Mouse (Mus musculus): Measurements from ENCODE around the gene Pde6h. TPM values are rescaled to one million over a fixed set of nuclear protein-coding genes. Genes with fewer than 3 reads are reported as not detected.
"Not testable (repeated sequence)": the region's sequence is repeated elsewhere in the genome, so short reads cannot be mapped to it uniquely, and the experiment has no call there.

Pde6h gene
- total RNA-seq (2014; rRNA removed), result not detected in 2 replicates
- polyA plus RNA-seq (2015; fragmentation: Nextera tagmentation; extraction: Ambion mirVana), result 0.76 and 1.3 TPM in 2 replicates

DNA sequence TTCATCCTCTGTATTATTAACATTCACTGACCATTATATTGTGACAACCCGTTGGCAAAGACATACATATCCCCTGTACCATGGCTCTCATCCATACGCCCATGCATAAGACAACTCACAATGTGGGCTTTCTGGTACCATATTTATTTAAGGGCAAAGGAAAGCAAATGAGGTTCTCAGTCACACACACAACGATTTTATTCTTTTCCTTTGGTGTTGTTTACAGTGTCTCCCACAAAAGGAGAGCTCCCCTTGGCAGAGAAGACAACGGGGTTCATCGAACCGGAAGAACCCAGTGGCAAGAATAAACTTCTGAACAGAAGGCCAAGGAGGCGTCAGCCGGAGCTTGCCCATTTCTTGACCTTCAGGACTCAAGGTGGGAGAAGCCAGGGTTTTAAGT is at the start of gene Pde6h:
Gene Pde6h, plus strand, starts transcription at position 301 of the 400 bp plus-strand sequence.
- Histone ChIP-seq H3K27me3 (ENCODE audit: insufficient read depth, low read length) (no peaks in the 10 kb centered on the region), H3K27ac (no peak within 1 kb of the TSS), H3K36me3 (ENCODE audit: insufficient read depth, low read length) (no peaks in the 10 kb centered on the region), H3K4me1 (ENCODE audit: insufficient read depth, low read length) (no peaks in the 10 kb centered on the region), H3K9me3 (ENCODE audit: low read length) (no peaks in the 10 kb centered on the region), H3K4me2 (ENCODE audit: low read depth, low read length) (no peak within 1 kb of the TSS), H3K9ac (replicated peaks; ENCODE audit: low read length) (no peak within 1 kb of the TSS), H3K4me3 (ENCODE audit: low read length) (no peak within 1 kb of the TSS)
- ATAC-seq, result no peak
- TF ChIP-seq CTCF (IDR thresholded peaks at IDR 0.05; ENCODE audit: low read depth), result no peak
- WGBS, result 80% methylated on average over 8 of the region's 8 CpGs
- DNase-seq (ENCODE audit: low spot score), result no peak

- Histone ChIP-seq H3K9ac (replicated peaks; ENCODE audit: low read length) (no peak overlapping the region), H3K36me3 (ENCODE audit: insufficient read depth, low read length) (no peaks in the 10 kb centered on the region)
- peak; percentile 42 for DNase-seq (ENCODE audit: low spot score)
These were observed 49.0 kb upstream of the Pde6h start for GRCm38 (mm10) chr6:136874599-136874998.

GRCm38 (mm10) chr6:136875670-136876069 is 48.0 kb upstream of the Pde6h start, which contains the start of gene Mgp:
Mgp (minus strand) TSS chr6:136875823.
- WGBS, result 50% methylated on average over 9 of the region's 9 CpGs
- DNase-seq (ENCODE audit: low spot score) (no peak), ATAC-seq (no peak)
- Histone ChIP-seq H3K27ac (no peak within 1 kb of the TSS), H3K9ac (replicated peaks; ENCODE audit: low read length) (no peak within 1 kb of the TSS), H3K27me3 (ENCODE audit: insufficient read depth, low read length) (no peaks in the 10 kb centered on the region), H3K4me2 (ENCODE audit: low read depth, low read length) (0 out of 2 replicates have a peak within 1 kb of the TSS, but pooled peaks have one; percentile 5), H3K4me3 (ENCODE audit: low read length) (no peak within 1 kb of the TSS), H3K36me3 (ENCODE audit: insufficient read depth, low read length) (no peaks in the 10 kb centered on the region), H3K4me1 (ENCODE audit: insufficient read depth, low read length) (no peaks in the 10 kb centered on the region), H3K9me3 (ENCODE audit: low read length) (no peaks in the 10 kb centered on the region)
- TF ChIP-seq CTCF (IDR thresholded peaks at IDR 0.05; ENCODE audit: low read depth), result no peak

More at GRCm38 (mm10) chr6:136874599-136874998, 49.0 kb upstream of the Pde6h start:
- WGBS, result 29% methylated on average over 8 of the region's 8 CpGs
- Histone ChIP-seq H3K9me3 (ENCODE audit: low read length) (no peaks in the 10 kb centered on the region), H3K27ac (no peak overlapping the region), H3K4me1 (ENCODE audit: insufficient read depth, low read length) (no peaks in the 10 kb centered on the region), H3K4me2 (ENCODE audit: low read depth, low read length) (0 out of 2 replicates have a peak overlapping the region, but pooled peaks have one; percentile 5), H3K27me3 (ENCODE audit: insufficient read depth, low read length) (no peaks in the 10 kb centered on the region), H3K4me3 (ENCODE audit: low read length) (no peak overlapping the region)
- no peak for ATAC-seq
- no peak for TF ChIP-seq CTCF (IDR thresholded peaks at IDR 0.05; ENCODE audit: low read depth)

GRCm38 (mm10) chr6:136881678-136882077 is 42.0 kb upstream of the Pde6h start:
- ATAC-seq (no peak), DNase-seq (ENCODE audit: low spot score) (no peak)
- H3K36me3 ChIP-seq (ENCODE audit: insufficient read depth, low read length), result no peaks in the 10 kb centered on the region
- H3K4me3 ChIP-seq (ENCODE audit: low read length), result no peak overlapping the region
- WGBS, result 77% methylated on average over 8 of the region's 8 CpGs
- H3K9me3 ChIP-seq (ENCODE audit: low read length), result no peaks in the 10 kb centered on the region
- no peak for TF ChIP-seq CTCF (IDR thresholded peaks at IDR 0.05; ENCODE audit: low read depth)
- no peak overlapping the region for H3K4me2 ChIP-seq (ENCODE audit: low read depth, low read length)
- H3K4me1 ChIP-seq (ENCODE audit: insufficient read depth, low read length), result no peaks in the 10 kb centered on the region
- H3K9ac ChIP-seq (replicated peaks; ENCODE audit: low read length), result no peak overlapping the region
- H3K27ac ChIP-seq, result no peak overlapping the region
- H3K27me3 ChIP-seq (ENCODE audit: insufficient read depth, low read length), result no peaks in the 10 kb centered on the region

DNA sequence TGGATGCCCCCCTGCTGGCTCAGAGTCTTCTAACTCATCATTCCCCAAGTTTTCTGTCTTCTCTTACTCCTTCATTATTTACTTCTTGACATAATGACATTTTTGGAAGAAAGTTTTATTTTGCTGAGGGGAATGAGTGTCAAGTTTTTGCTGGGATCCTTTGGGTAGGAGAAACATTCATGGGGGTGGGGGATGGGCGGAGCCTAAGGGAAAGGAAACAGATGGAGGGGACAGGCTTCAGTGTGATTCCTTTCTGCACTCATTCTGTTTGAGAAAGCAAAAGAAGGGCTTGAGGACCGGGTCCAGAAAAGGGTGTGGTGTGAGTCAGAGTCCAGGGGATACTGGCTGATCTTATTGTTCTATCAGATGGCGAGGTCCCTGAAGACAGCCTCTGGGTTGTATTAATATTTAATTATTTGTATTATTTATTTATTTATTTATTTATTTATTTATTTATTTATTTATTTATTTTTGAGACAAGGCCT is 40.2 kb upstream of the Pde6h start:
- Histone ChIP-seq H3K4me2 (ENCODE audit: low read depth, low read length) (no peak overlapping the region), H3K4me1 (ENCODE audit: insufficient read depth, low read length) (no peaks in the 10 kb centered on the region), H3K27ac (no peak overlapping the region), H3K27me3 (ENCODE audit: insufficient read depth, low read length) (no peaks in the 10 kb centered on the region), H3K4me3 (ENCODE audit: low read length) (no peak overlapping the region), H3K9me3 (ENCODE audit: low read length) (no peaks in the 10 kb centered on the region), H3K9ac (replicated peaks; ENCODE audit: low read length) (no peak overlapping the region), H3K36me3 (ENCODE audit: insufficient read depth, low read length) (no peaks in the 10 kb centered on the region)
- no peak for ATAC-seq
- DNase-seq (ENCODE audit: low spot score), result no peak
- 82% methylated on average over 3 of the region's 3 CpGs for WGBS
- no peak for TF ChIP-seq CTCF (IDR thresholded peaks at IDR 0.05; ENCODE audit: low read depth)

- H3K36me3 ChIP-seq (ENCODE audit: insufficient read depth, low read length), result no peaks in the 10 kb centered on the region
- no peaks in the 10 kb centered on the region for H3K4me1 ChIP-seq (ENCODE audit: insufficient read depth, low read length)
- no peak overlapping the region for H3K4me3 ChIP-seq (ENCODE audit: low read length)
- H3K27ac ChIP-seq, result no peak overlapping the region
- DNase-seq (ENCODE audit: low spot score) (no peak), ATAC-seq (no peak)
- no peaks in the 10 kb centered on the region for H3K27me3 ChIP-seq (ENCODE audit: insufficient read depth, low read length)
- TF ChIP-seq CTCF (IDR thresholded peaks at IDR 0.05; ENCODE audit: low read depth), result no peak
- no peaks in the 10 kb centered on the region for H3K9me3 ChIP-seq (ENCODE audit: low read length)
- 91% methylated on average over 6 of the region's 6 CpGs for WGBS
- H3K9ac ChIP-seq (replicated peaks; ENCODE audit: low read length), result no peak overlapping the region
- no peak overlapping the region for H3K4me2 ChIP-seq (ENCODE audit: low read depth, low read length)
These were observed 39.7 kb upstream of the Pde6h start for GRCm38 (mm10) chr6:136883961-136884360.

DNA sequence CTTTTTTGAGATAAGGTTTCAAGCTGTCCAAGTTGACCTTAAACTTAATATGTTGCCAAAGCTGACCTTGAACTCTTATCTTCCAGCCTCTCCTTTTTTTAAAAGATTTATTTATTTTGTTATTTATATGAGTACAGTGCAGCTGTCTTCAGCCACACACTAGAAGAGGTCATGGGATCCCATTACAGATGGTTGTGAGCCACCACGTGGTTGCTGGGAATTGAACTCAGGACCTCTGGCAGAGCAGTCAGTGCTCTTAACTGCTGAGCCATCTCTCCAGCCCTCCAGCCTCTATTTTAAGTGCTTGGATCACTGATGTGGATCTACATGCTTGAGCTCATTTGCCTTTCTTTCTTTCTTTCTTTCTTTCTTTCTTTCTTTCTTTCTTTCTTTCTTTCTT is 38.9 kb upstream of the Pde6h start:
- H3K9ac ChIP-seq (replicated peaks; ENCODE audit: low read length); H3K4me1 ChIP-seq (ENCODE audit: insufficient read depth, low read length); H3K36me3 ChIP-seq (ENCODE audit: insufficient read depth, low read length); H3K4me3 ChIP-seq (ENCODE audit: low read length); H3K27ac ChIP-seq; DNase-seq (ENCODE audit: low spot score); H3K4me2 ChIP-seq (ENCODE audit: low read depth, low read length); H3K27me3 ChIP-seq (ENCODE audit: insufficient read depth, low read length); H3K9me3 ChIP-seq (ENCODE audit: low read length); ATAC-seq: not testable (repeated sequence)
- 63% methylated on average over 1 of the region's 1 CpGs for WGBS

All from hindbrain, postnatal 0 days (tissue).